ENCODE assay signal across 8 mouse cellular contexts in the genomic region with DNA sequence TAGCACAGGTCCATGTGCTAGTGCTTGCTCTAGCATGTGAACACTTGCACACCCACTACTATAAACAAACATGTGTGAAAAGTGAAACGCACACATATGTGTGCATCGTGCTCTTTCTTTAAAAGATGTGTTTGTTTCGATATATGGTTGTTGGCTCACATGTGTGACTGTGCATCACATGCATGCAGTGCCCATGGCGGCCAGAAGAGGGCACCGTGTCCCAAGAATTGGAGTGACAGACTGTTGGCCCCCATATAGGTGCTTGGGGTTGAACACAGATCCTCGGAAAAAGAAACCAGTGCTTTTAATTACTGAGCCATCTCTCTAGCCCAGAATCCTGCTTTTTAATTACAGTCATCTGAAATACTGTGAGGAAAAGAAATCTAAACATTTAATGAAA. TPM values are rescaled to one million over a fixed set of nuclear protein-coding genes. Genes with fewer than 3 reads are reported as not detected.
DNase-seq lines count a peak whose midpoint lies in the region; ATAC-seq and TF ChIP-seq lines count a peak whose summit lies in the region.

No protein-coding gene starts in this region.

- H3K36me3 ChIP-seq in liver, adult 2 months (ENCODE audit: control insufficient read depth, insufficient read depth, low read length), result no peaks in the 10 kb centered on the region
- H3K36me3 ChIP-seq in stomach, postnatal 0 days (ENCODE audit: control insufficient read depth, insufficient read depth, low read length), result no peaks in the 10 kb centered on the region

- no peak for TF ChIP-seq POLR2A in liver, adult 2 months (IDR thresholded peaks at IDR 0.05; ENCODE audit: extremely low read depth, insufficient read depth, low read length)

- no peak overlapping the region for H3K9ac ChIP-seq in liver, adult 2 months (ENCODE audit: low read depth, low read length)
- H3K9ac ChIP-seq in stomach, postnatal 0 days (ENCODE audit: low read length), result no peak overlapping the region

- H3K27ac ChIP-seq in layer of hippocampus, adult 2 months, result no peak overlapping the region
- no peak overlapping the region for H3K27ac ChIP-seq in liver, adult 2 months (replicated peaks; ENCODE audit: insufficient read depth, low read depth, low read length)
- no peak overlapping the region for H3K27ac ChIP-seq in stomach, postnatal 0 days (replicated peaks)

- DNase-seq in adrenal gland, adult 18-20 months (ENCODE audit: low spot score in 2 of 2), result peak; percentile 27 to 41
- no peak for DNase-seq in adrenal gland, adult 2 months
- no peak for DNase-seq in layer of hippocampus, adult 2 months (ENCODE audit: low spot score in 2 of 2)
- DNase-seq in layer of hippocampus, adult 9-10 months (ENCODE audit: low spot score), result no peak
- peak; percentile 78 for DNase-seq in ZHBTc4 (ENCODE audit: low read depth, low spot score)
- DNase-seq in liver, adult 2 months (ENCODE audit: extremely low read depth, low read depth, low spot score), result no peak
- peak; percentile 30 for DNase-seq in stomach, postnatal 0 days (ENCODE audit: low spot score)
- DNase-seq in layer of hippocampus, adult 8-10 months (ENCODE audit: low spot score in 2 of 2), result no peak

- peak; percentile 69 for TF ChIP-seq CTCF in layer of hippocampus, adult 2 months (conservative IDR thresholded peaks at IDR 0.05)
- peak; percentile 89 for TF ChIP-seq CTCF in liver, adult 2 months (IDR thresholded peaks at IDR 0.05; ENCODE audit: low read depth, low read length)
- peak; percentile 67 for TF ChIP-seq CTCF in stomach, postnatal 0 days (IDR thresholded peaks at IDR 0.05; ENCODE audit: low read depth)

- no peak overlapping the region for H3K4me3 ChIP-seq in layer of hippocampus, adult 2 months
- H3K4me3 ChIP-seq in liver, adult 2 months (ENCODE audit: insufficient read depth, low read depth, low read length), result no peak overlapping the region
- no peak overlapping the region for H3K4me3 ChIP-seq in stomach, postnatal 0 days (ENCODE audit: low read depth, low read length)

- TF ChIP-seq EP300 in stomach, postnatal 0 days (optimal IDR thresholded peaks at IDR 0.05), result no peak

- 54% methylated on average over 6 of the region's 6 CpGs for WGBS in liver, adult 2 months
- WGBS in stomach, postnatal 0 days, result 47% methylated on average over 6 of the region's 6 CpGs

- no peaks in the 10 kb centered on the region for H3K27me3 ChIP-seq in liver, adult 2 months (ENCODE audit: control insufficient read depth, insufficient read depth, low read length)
- H3K27me3 ChIP-seq in stomach, postnatal 0 days (ENCODE audit: control insufficient read depth, insufficient read depth, low read length), result no peaks in the 10 kb centered on the region; the same call in 1 of the 2 replicates

- no peak overlapping the region for H3K4me2 ChIP-seq in stomach, postnatal 0 days (replicated peaks; ENCODE audit: low read depth)

- ATAC-seq in stomach, postnatal 0 days (ENCODE audit: low FRiP score, low TSS enrichment), result no peak

- no peaks in the 10 kb centered on the region for H3K79me2 ChIP-seq in liver, adult 2 months (ENCODE audit: control insufficient read depth, insufficient read depth, low read length)

- no peaks in the 10 kb centered on the region for H3K4me1 ChIP-seq in liver, adult 2 months (ENCODE audit: control insufficient read depth, insufficient read depth, low read length)
- H3K4me1 ChIP-seq in stomach, postnatal 0 days (replicated peaks; ENCODE audit: control insufficient read depth, insufficient read depth), result no peaks in the 10 kb centered on the region

- no peaks in the 10 kb centered on the region for H3K9me3 ChIP-seq in stomach, postnatal 0 days (ENCODE audit: control insufficient read depth, low read length)

RNA-seq across cellular contexts. Expression of a gene that starts 6.2 kb away (rescaled TPM):
- total RNA-seq in adrenal gland, adult 18-20 months (2021), result 10 to 100 TPM; 24.8 to 32.6 TPM
- total RNA-seq in adrenal gland, adult 2 months (2021), result 10 to 100 TPM; 24.6 to 39.7 TPM
- polyA plus RNA-seq in adrenal gland, adult 2 months (2012; rRNA removed), result 13.1 and 17.7 TPM in 2 replicates
- 100 to 1,000 TPM; 232 to 246 TPM for total RNA-seq in layer of hippocampus, adult 2 months (2021)
- 48.0 and 50.1 TPM in 2 replicates for total RNA-seq in liver, adult 2 months (2014; rRNA removed)
- polyA plus RNA-seq in liver, adult 2 months (2012; rRNA removed), result 24.0 and 26.4 TPM in 2 replicates
- polyA plus RNA-seq in stomach, postnatal 0 days (2015; fragmentation: Nextera tagmentation; extraction: Ambion mirVana), result 9.3 and 9.9 TPM in 2 replicates
- 100 to 1,000 TPM; 195 to 235 (median 214) TPM for total RNA-seq in layer of hippocampus, adult 8-10 months (2022)

RNA-seq across cellular contexts. Expression of a gene that starts 6.3 kb away (rescaled TPM):
- total RNA-seq in adrenal gland, adult 18-20 months (2021), result 100 to 1,000 TPM in 1 of 2 experiments, 10 to 100 TPM in 1; 93.0 to 193 TPM
- total RNA-seq in adrenal gland, adult 2 months (2021), result 100 to 1,000 TPM in 1 of 2 experiments, 10 to 100 TPM in 1; 98.8 to 160 TPM
- polyA plus RNA-seq in adrenal gland, adult 2 months (2012; rRNA removed), result 15.5 and 21.4 TPM in 2 replicates
- total RNA-seq in layer of hippocampus, adult 2 months (2021), result 10 to 100 TPM; 78.3 to 81.7 TPM
- total RNA-seq in liver, adult 2 months (2014; rRNA removed), result 35.3 and 36.2 TPM in 2 replicates
- polyA plus RNA-seq in liver, adult 2 months (2012; rRNA removed), result 24.6 and 26.3 TPM in 2 replicates
- 88.6 and 90.6 TPM in 2 replicates for polyA plus RNA-seq in stomach, postnatal 0 days (2015; fragmentation: Nextera tagmentation; extraction: Ambion mirVana)
- total RNA-seq in layer of hippocampus, adult 8-10 months (2022), result 10 to 100 TPM; 70.3 to 82.5 (median 74.4) TPM

Comparison
In these comparisons a context has a peak if more than half of its experiments do, and no peak if none do; other contexts are left out.
1. DNase-seq: peak in adrenal gland, adult 18-20 months (2 of 2), ZHBTc4 (single experiment) and stomach, postnatal 0 days (single experiment); none in adrenal gland, adult 2 months (single experiment), layer of hippocampus, adult 2 months (0 of 2), layer of hippocampus, adult 9-10 months (single experiment), liver, adult 2 months (single experiment) and layer of hippocampus, adult 8-10 months (0 of 2).
2. Peak in every context shown above with its lines, with median percentiles within 50 percentile points of each other: CTCF ChIP-seq.